Mouse (Mus musculus) layer of hippocampus, postnatal 10 days (tissue): Measurements from ENCODE around the gene Gm44805. TPM values are rescaled to one million over a fixed set of nuclear protein-coding genes. Genes with fewer than 3 reads are reported as not detected.

Experiments used
- DNase-seq, 2 experiments: peaks; one replicate each; pipeline ENCODE4 v3.0.0; 2021; ENCODE audit warnings: low spot score in 2 of 2
- total RNA-seq, 2 experiments: library from RNA; stranded (reverse); gene quantifications; 2 replicates each; pipeline ENCODE4 v1.2.3; 2021

Gene Gm44805
- total RNA-seq, 2 experiments from 2014 or later, result not detected

GRCm38 (mm10) chr7:19678901-19679300, 2.3 kb downstream of the Gm44805 start:
- no peak for DNase-seq

DNA sequence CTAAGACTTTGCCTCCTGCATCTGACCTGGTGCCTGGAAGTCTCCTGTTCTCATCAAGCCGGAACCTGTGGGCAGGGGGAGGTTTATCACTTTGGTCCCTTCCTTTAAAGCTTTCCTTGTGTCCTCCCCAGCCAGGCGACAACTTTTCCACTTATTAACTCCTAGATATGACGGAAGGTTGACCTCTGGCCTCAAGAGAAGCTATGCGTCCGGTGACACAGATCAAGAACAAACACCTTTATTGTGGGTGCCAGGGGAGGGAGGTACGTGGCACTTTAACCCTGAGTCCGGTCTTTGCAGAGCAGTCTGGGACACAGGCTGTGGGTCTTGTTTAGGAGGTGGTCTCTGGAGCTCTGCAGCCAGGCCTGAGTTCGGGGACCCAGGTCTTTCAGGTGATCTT, 3.4 kb downstream of the Gm44805 start, which contains the start of gene Apoc2:
Gene Apoc2, minus strand, starts transcription at position 70 of the 400 bp plus-strand sequence.
- DNase-seq, result no peak

- no peak for DNase-seq
Measured at GRCm38 (mm10) chr7:19676662-19677061, 4.6 kb downstream of the Gm44805 start.

DNA sequence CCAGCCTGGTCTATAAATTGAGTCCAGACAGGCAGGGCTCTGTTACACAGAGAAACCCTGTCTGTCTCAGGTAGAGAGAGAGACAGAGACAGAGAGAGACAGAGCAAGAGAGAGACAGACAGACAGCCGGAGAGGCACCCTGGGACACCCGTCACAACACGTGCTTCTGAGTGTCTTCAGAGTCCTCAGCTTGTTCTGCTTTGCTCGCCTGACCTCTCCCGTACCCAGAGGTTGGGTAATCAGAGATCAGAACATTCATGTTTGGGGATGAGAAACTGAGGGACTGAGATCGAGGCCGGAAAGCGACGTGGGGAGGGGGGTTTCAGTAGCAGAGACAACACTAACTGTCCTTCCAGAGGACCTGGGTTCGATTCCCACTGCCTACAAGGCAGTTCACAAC, 5.4 kb downstream of the Gm44805 start:
- DNase-seq, result no peak

GRCm38 (mm10) chr7:19673083-19673699, 8.0 kb downstream of the Gm44805 start:
- DNase-seq, result no peak

- DNase-seq, result no peak
Measured at GRCm38 (mm10) chr7:19671511-19671910, 9.7 kb downstream of the Gm44805 start.

GRCm38 (mm10) chr7:19668947-19669721, 12.1 kb downstream of the Gm44805 start:
- peak; percentile 94 to 95 for DNase-seq

GRCm38 (mm10) chr7:19667434-19667833, 13.8 kb downstream of the Gm44805 start:
- DNase-seq, result no peak

- no peak for DNase-seq
Measured at GRCm38 (mm10) chr7:19666750-19667149, 14.5 kb downstream of the Gm44805 start.

GRCm38 (mm10) chr7:19664955-19665841, 16.0 kb downstream of the Gm44805 start, which contains the start of gene Clptm1:
Clptm1 (minus strand) TSS chr7:19665033.
- peak; percentile 93 to 97 for DNase-seq

DNA sequence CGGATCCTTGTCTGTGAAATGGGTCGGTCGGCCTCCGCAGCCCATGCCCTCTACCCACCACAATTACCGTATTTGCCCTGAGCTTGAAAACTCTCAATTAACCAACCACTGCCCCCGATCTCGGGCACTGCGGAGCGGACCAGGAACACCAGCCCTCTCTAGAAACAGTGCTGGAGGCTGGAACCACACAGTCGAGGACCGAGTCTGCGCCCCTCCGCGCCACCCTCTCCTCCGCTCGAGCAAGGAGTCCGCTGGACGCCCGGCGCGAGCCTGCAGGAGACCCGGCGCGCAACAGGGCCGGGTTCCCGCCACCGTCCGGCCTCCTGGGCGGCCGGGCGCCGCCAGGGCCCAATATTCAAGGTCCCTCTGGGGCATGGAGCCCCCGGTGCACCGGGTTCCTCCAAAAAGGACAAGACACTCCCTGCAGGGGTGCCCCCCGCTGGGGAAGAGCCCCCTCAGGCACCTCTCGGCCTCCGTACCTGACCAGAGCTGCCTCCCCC, 16.7 kb downstream of the Gm44805 start:
- DNase-seq, result no peak

DNA sequence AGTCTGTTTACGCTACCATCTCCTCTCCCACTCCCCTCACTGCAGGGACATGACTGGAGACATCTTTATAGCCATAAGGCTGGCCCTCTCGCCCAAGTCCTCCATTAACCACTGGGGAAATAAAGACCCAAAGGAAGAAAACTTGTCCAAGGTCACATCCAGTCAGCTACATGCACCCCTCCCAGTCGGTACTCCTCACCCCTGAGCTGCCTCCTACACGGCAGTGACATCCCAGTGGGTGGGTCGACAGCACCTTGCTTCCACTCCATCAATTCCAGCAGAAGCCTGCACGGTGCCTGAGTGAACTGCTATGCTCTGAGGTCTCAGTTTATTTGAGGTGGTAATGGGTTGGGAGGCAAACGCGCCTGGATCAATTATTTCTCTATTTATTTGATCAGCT, 17.3 kb downstream of the Gm44805 start:
- peak; percentile 17 to 19 for DNase-seq

DNA sequence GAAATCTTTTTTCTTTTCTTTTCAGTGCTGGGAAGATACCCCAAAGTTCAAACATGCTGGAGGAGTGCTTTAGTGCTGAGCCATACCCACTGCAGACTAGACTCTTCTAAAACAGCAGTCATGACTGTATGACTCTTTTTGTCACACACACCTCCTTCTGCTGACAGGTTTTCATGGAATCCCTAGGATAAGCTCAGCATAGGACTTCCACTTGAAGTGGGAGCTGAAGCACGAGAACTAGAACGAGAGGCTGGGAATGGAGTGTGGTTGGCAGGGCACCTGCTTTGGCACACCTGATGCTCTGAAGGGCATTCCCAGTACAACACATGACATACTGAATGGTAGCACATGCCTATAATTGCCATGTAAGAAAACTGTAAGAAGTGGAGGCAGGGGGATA, 28.6 kb downstream of the Gm44805 start:
- no peak for DNase-seq

DNA sequence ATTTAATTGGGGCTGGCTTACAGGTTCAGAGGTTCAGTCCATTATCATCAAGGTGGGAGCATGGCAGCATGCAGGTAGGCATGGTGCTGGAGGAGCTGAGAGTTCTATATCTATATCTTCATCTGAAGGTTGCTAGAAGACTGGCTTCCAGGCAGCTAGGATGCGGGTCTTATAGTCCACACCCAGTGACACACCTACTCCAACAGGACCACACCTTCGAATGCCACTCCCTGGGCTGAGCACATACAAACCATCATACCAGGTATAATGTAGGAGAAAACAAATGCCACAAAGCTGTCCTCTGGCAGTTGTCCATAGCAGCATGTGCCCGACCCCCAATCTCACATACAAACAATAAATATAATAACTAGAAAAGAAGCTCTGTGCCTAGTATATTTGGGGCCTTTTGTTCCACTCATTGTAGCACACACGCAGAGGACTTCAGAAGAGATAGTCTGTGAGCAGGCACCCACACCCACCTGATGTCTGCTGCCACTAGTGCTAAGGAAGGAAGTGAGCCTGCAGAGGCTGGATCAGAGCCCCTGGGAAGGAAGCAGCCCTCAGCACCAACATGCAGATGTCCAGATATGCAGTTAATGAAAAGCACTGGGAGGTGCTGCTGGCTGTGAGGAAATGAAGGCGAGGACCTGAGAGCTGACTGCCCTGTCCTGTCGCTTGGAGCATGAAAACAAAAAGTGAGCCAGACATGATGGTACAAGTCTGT, 30.0 kb downstream of the Gm44805 start:
- no peak for DNase-seq

DNA sequence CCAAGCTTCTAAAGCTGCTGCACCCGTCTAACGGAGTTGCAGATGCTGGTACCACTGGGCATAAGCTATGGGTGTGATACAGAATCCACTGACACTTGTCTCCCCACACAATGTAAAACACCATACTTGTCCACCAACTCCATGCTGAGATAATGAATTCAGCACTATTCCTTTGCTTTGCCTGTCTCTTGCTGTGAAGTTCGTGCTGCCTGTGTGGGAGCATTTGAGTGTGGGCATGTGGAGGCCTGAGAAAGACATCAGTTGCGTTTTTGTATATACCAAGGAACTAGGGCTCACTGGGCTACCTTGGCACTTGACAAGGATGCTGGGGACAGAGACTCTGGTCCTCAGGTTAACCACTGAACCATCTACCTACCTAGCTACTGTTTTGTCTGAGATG, 40.0 kb downstream of the Gm44805 start:
- DNase-seq, result no peak

DNA sequence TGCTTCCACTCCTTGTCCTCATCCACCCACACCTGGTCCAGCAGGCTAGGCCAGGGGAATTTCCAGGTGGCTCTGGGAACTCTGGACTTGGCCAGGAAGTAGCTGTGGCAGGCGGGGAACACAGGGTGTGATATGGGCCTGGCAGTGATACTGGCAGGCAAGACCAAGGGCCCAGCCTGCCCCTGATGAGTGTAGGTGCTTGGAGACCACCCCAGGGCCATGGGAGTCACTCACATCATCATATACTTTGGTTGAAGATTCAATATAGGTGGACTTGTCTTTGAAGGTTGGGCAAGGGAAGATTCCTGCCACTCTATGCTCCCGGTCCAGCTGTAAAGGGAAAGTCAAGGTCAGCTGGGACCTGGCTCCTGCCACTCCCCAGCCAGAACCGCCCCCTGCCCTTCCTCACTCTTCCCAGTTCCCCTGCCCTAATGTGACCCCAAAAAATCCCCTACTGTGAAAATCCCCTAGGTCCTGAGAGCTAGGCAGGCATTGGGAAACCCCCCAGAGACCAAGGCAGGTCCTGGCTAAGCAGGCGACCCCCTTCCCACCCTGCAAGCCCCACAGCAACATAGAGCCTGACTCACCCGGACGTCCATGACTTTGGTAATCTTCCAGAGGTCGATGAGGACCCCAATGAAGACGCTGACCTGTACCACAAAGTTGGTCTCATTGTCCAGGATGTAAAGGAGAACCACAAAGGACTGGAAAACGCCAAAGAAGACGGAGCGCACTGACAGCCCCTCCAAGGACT, 46.0 kb downstream of the Gm44805 start:
- DNase-seq, result no peak

DNA sequence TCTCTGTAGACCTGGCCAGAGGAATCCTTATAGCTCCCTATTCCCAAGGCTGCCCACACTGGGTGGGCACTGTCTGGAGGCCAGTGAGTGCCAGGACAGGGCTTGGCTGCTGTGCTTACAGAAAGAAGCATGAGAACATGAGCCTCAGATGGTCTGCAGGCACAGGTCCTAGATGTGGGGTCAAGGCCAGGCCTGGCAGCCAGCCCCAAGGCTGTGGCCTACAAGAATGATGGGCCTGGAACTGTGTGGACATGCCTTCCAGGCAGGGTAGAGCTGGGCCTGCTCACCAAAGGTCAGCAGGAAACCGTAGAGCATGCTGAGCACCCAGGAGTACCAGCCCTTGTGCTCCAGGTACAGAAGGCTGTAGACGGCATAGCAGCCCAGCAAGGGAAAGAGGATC, 46.6 kb downstream of the Gm44805 start:
- no peak for DNase-seq

GRCm38 (mm10) chr7:19633855-19634254, 47.4 kb downstream of the Gm44805 start:
- DNase-seq, result no peak

DNA sequence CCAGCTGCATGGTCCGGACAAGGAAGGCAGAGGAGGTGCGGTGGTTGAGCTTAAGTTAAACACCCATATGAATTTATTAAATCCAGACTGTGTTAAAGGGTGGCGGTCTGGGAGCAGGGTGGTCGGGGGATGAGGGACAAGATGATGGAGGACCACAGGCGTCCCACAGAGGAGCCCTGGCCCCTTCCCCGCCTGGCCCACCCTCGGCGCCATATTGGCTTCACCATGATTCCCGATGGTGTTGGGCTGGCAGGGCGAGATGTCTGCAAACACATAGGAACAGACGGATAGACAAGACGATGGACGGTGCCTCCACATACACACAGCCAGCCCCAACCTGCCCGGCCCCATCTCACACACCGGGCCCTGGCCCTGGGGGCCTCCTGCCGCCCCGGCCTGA, 48.0 kb downstream of the Gm44805 start:
- DNase-seq, result no peak

DNA sequence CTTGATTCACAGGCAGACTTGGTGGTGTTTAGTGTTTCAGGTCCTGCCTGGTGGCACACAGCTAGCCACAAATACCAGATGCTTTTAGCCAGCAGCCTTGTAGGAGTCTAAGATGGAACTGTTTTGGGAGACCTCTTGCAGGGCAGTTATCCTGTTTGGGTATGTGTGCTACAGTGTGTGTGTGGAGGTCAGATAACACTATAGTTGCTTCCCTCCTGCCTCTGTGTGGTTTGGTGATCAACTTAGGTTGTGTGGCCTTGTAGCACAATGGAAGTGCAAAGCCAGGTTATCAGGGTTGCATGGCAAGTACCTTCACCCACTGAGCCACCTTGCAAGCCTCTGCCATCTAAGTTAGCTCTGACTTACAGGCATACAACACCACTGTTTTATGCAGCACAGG, 48.5 kb downstream of the Gm44805 start:
- DNase-seq, result no peak
